In genomic region chr1:71307362-71307761, GRCm38 (mm10) we compare ENCODE assay signal across 27 mouse cellular contexts.
DNase-seq lines count a peak whose midpoint lies in the region; ATAC-seq and TF ChIP-seq lines count a peak whose summit lies in the region.
"Had no signal": no experiment of that assay in that cellular context is flagged by ENCODE, and none has a peak within 500 bp of the region (broad histone marks: within the 10 kb centered on the region; RNA-seq: fewer than 3 reads in every experiment).

No protein-coding gene starts in this region.

- peak; percentile 13 for DNase-seq in embryo, embryonic 10.5 days (ENCODE audit: low spot score)
- DNase-seq in embryo, embryonic 9.5 days (ENCODE audit: extremely low spot score) = no peak
- DNase-seq in heart, adult 8-10 months (ENCODE audit: low spot score) = peak; percentile 53
- DNase-seq in heart, adult 11 months = no peak
- peak; percentile 89 for DNase-seq in heart, postnatal 0 days (ENCODE audit: low spot score)
- DNase-seq in kidney, postnatal 25 days = no peak
- no peak for DNase-seq in left cerebral cortex, postnatal 10 days (ENCODE audit: extremely low spot score in 1 of 2, low spot score in 2 of 2)
- DNase-seq: adrenal gland, adult 8-10 months; cerebellum, adult 8-10 months; cerebellum, postnatal 25 days; gastrocnemius, adult 2 months; gastrocnemius, postnatal 36 days; kidney, postnatal 36 days; liver, embryonic 13.5 days; lung, adult 2 months; lung, postnatal 14 days; spleen, adult 18-20 months; thymus, postnatal 25 days had no signal

- 32% methylated on average over 2 of the region's 2 CpGs for WGBS in heart, embryonic 12.5 days
- 20% methylated on average over 2 of the region's 2 CpGs for WGBS in heart, postnatal 0 days

- H3K9ac ChIP-seq in heart, embryonic 12.5 days = no peak overlapping the region
- H3K9ac ChIP-seq in heart, postnatal 0 days (replicated peaks; ENCODE audit: low read depth, low read length) = no peak overlapping the region
- H3K9ac ChIP-seq: hindbrain, embryonic 14.5 days; limb, embryonic 15.5 days; liver, embryonic 13.5 days; midbrain, embryonic 15.5 days had no signal

- H3K4me1 ChIP-seq in heart, embryonic 12.5 days (replicated peaks) = peaks cover 18% of the 10 kb centered on the region
- peaks cover 18% of the 10 kb centered on the region for H3K4me1 ChIP-seq in heart, postnatal 0 days (ENCODE audit: control insufficient read depth, insufficient read depth)
- H3K4me1 ChIP-seq: limb, embryonic 15.5 days; liver, embryonic 13.5 days had no signal

- intact Hi-C loops in left cerebral cortex, postnatal 10 days (cut with DNase I) = no loop called here

- ATAC-seq in heart, embryonic 12.5 days (ENCODE audit: insufficient number of reproducible peaks, low FRiP score) = no peak
- ATAC-seq in heart, postnatal 0 days (ENCODE audit: insufficient read depth, low read depth) = peak; percentile 81
- ATAC-seq: forebrain, embryonic 14.5 days; intestine, postnatal 0 days had no signal

- H3K9me3 ChIP-seq in heart, embryonic 12.5 days (replicated peaks) = no peaks in the 10 kb centered on the region
- no peaks in the 10 kb centered on the region for H3K9me3 ChIP-seq in heart, postnatal 0 days (replicated peaks; ENCODE audit: control insufficient read depth, low read length)
- H3K9me3 ChIP-seq: G1E; limb, embryonic 10.5 days; limb, embryonic 15.5 days; liver, embryonic 13.5 days; midbrain, embryonic 15.5 days had no signal

- no peak overlapping the region for H3K4me2 ChIP-seq in heart, embryonic 12.5 days
- H3K4me2 ChIP-seq in heart, postnatal 0 days (ENCODE audit: low read depth, low read length) = no peak overlapping the region
- H3K4me2 ChIP-seq: hindbrain, embryonic 14.5 days; limb, embryonic 15.5 days; liver, embryonic 13.5 days; midbrain, embryonic 15.5 days had no signal

- no peak overlapping the region for H3K4me3 ChIP-seq in heart, embryonic 12.5 days
- no peak overlapping the region for H3K4me3 ChIP-seq in heart, postnatal 0 days (ENCODE audit: low read depth, low read length)
- H3K4me3 ChIP-seq: gastrocnemius, adult 2 months; layer of hippocampus, adult 2 months; limb, embryonic 10.5 days; limb, embryonic 15.5 days; liver, embryonic 13.5 days; midbrain, embryonic 15.5 days had no signal

- H3K36me3 ChIP-seq in heart, embryonic 12.5 days = no peaks in the 10 kb centered on the region
- no peaks in the 10 kb centered on the region for H3K36me3 ChIP-seq in heart, postnatal 0 days (replicated peaks; ENCODE audit: control insufficient read depth, insufficient read depth, low read length)
- H3K36me3 ChIP-seq: G1E; limb, embryonic 10.5 days; limb, embryonic 15.5 days; liver, embryonic 13.5 days; midbrain, embryonic 15.5 days had no signal

- no peaks in the 10 kb centered on the region for H3K27me3 ChIP-seq in heart, embryonic 12.5 days (replicated peaks)
- no peaks in the 10 kb centered on the region for H3K27me3 ChIP-seq in heart, postnatal 0 days (ENCODE audit: control insufficient read depth, insufficient read depth, low read length)
- H3K27me3 ChIP-seq: limb, embryonic 15.5 days; liver, embryonic 13.5 days; midbrain, embryonic 15.5 days had no signal

- peak; percentile 46; the same call in 1 of the 2 replicates for TF ChIP-seq EP300 in heart, postnatal 0 days (IDR thresholded peaks at IDR 0.05; ENCODE audit: low read depth)

- H3K27ac ChIP-seq in heart, embryonic 12.5 days (ENCODE audit: poor library complexity, severe bottlenecking) = peak overlapping the region; percentile 57; the same call in 1 of the 2 replicates
- peak overlapping the region; percentile 66 for H3K27ac ChIP-seq in heart, postnatal 0 days (ENCODE audit: low read depth)
- H3K27ac ChIP-seq: gastrocnemius, adult 2 months; hindbrain, embryonic 14.5 days; layer of hippocampus, adult 2 months; limb, embryonic 10.5 days; limb, embryonic 15.5 days; liver, embryonic 13.5 days; midbrain, embryonic 15.5 days had no signal

- no peak for TF ChIP-seq CTCF in heart, postnatal 0 days (IDR thresholded peaks at IDR 0.05; ENCODE audit: low read depth)

Comparison
In these comparisons a context has a peak if more than half of its experiments do, and no peak if none do; other contexts are left out.
1. DNase-seq: peak in embryo, embryonic 10.5 days (single experiment), heart, adult 8-10 months (single experiment) and heart, postnatal 0 days (single experiment); none in embryo, embryonic 9.5 days (single experiment), heart, adult 11 months (single experiment), kidney, postnatal 25 days (0 of 2) and left cerebral cortex, postnatal 10 days (0 of 2).